Mouse (Mus musculus) forebrain, embryonic 13.5 days (tissue): ENCODE results near the gene Tmem120b. TPM values are rescaled to one million over a fixed set of nuclear protein-coding genes. Genes with fewer than 3 reads are reported as not detected.

Source experiments
- ATAC-seq: fragments of 200-750 bp; cut with Nextera tagmentation; 2 replicates; pipeline ENCODE4 v1.8.0; 2017
- H3K27ac ChIP-seq: fragments of 300-500 bp; sonication (generic); 2 replicates; pipeline ENCODE4 v1.5.1; 2015; ENCODE audit warnings: inconsistent platforms, mild to moderate bottlenecking, moderate library complexity
- H3K27me3 ChIP-seq: fragments of 300-500 bp; sonication (generic); 2 replicates; pipeline ENCODE4 v1.6.1; 2015; ENCODE audit warnings: mild to moderate bottlenecking, inconsistent platforms
- H3K36me3 ChIP-seq: fragments of 300-500 bp; sonication (generic); 2 replicates; pipeline ENCODE4 v1.6.1; 2015; ENCODE audit warnings: mild to moderate bottlenecking, inconsistent platforms; ENCODE audit not compliant: poor library complexity, severe bottlenecking
- H3K4me1 ChIP-seq: fragments of 300-500 bp; sonication (generic); 2 replicates; pipeline ENCODE4 v1.6.1; 2015; ENCODE audit warnings: inconsistent platforms
- H3K4me2 ChIP-seq: fragments of 300-500 bp; sonication (generic); 2 replicates; pipeline ENCODE4 v1.6.1; 2015; ENCODE audit warnings: inconsistent platforms, mild to moderate bottlenecking, moderate library complexity
- H3K4me3 ChIP-seq: fragments of 300-500 bp; sonication (generic); 2 replicates; pipeline ENCODE4 v1.5.1; 2015; ENCODE audit warnings: mild to moderate bottlenecking, inconsistent platforms
- H3K9ac ChIP-seq: fragments of 300-500 bp; sonication (generic); 2 replicates; pipeline ENCODE4 v1.6.1; 2015; ENCODE audit warnings: mild to moderate bottlenecking, inconsistent platforms
- H3K9me3 ChIP-seq: fragments of 300-500 bp; sonication (generic); replicated peaks from 2 replicates; pipeline ENCODE4 v1.6.1; 2016; ENCODE audit warnings: inconsistent platforms
- WGBS: fragments of 180-500 bp; shearing (Covaris S2); methylation state at CpG from one replicate; pipeline ENCODE4 v1.1.7; 2015; 5-methylcytosine and 5-hydroxymethylcytosine counted together
- polyA plus RNA-seq: library from polyadenylated mRNA; unstranded; fragments of >200 nt; fragmentation: Nextera tagmentation; extraction: Ambion mirVana; gene quantifications from 2 replicates; pipeline ENCODE4 v1.2.1, GENCODE M21; 2015

Tmem120b gene
- polyA plus RNA-seq, 1 experiment from 2014 or later: 10.9 TPM

GRCm38 (mm10) chr5:123166437-123166836 lies 98.2 kb downstream of the Tmem120b start:
- 0 out of 2 replicates have a peak, but pooled peaks cover 4% of the 10 kb centered on the region for H3K4me1 ChIP-seq
- no peak for ATAC-seq
- H3K27me3 ChIP-seq: no peaks in the 10 kb centered on the region
- peaks cover 55% of the 10 kb centered on the region for H3K36me3 ChIP-seq
- no peak overlapping the region for H3K27ac ChIP-seq
- 90% methylated on average over 10 of the region's 10 CpGs for WGBS
- no peak overlapping the region for H3K4me2 ChIP-seq
- no peak overlapping the region for H3K9ac ChIP-seq
- no peaks in the 10 kb centered on the region for H3K9me3 ChIP-seq
- no peak overlapping the region for H3K4me3 ChIP-seq

Other genes starting within 250 kb of the Tmem120b start
- 552 and 565 TPM in 2 replicates for gene Anapc5, start 247.1 kb upstream of the Tmem120b start, polyA plus RNA-seq
- gene Rnf34, start 218.4 kb upstream of the Tmem120b start, polyA plus RNA-seq: 51.9 and 56.0 TPM in 2 replicates
- gene Kdm2b, start 78.6 kb upstream of the Tmem120b start, polyA plus RNA-seq: 107 and 108 TPM in 2 replicates
- gene Orai1, start 53.3 kb upstream of the Tmem120b start, polyA plus RNA-seq: 10.6 and 10.8 TPM in 2 replicates
- 0.79 and 1.1 TPM in 2 replicates for gene Morn3, start 21.4 kb upstream of the Tmem120b start, polyA plus RNA-seq
- 4.3 and 5.0 TPM in 2 replicates for gene Rhof, start 64.3 kb downstream of the Tmem120b start, polyA plus RNA-seq
- 13.4 and 13.9 TPM in 2 replicates for gene Setd1b, start 73.8 kb downstream of the Tmem120b start, polyA plus RNA-seq
- 75.5 and 77.3 TPM in 2 replicates for gene Psmd9, start 101.0 kb downstream of the Tmem120b start, polyA plus RNA-seq
- not detected in 2 replicates for gene Hpd, start 114.3 kb downstream of the Tmem120b start, polyA plus RNA-seq
- gene Wdr66, start 183.7 kb downstream of the Tmem120b start, polyA plus RNA-seq: 1.5 and 2.1 TPM in 2 replicates